Mouse (Mus musculus) brain, embryonic 14.5 days (tissue): Measurements from ENCODE around the gene Slc25a5. TPM values are rescaled to one million over a fixed set of nuclear protein-coding genes. Genes with fewer than 3 reads are reported as not detected.

Source experiments
- DNase-seq: peaks from one replicate; pipeline ENCODE4 v3.0.0-alpha.2; 2011; ENCODE audit warnings: low read depth
- CTCF ChIP-seq: fragments of 200-500 bp; IDR thresholded peaks from 2 replicates; pipeline ENCODE4 v1.5.1; 2012; ENCODE audit warnings: inconsistent platforms, mild to moderate bottlenecking, moderate library complexity, borderline replicate concordance; ENCODE audit not compliant: insufficient read depth, insufficient read length; ENCODE audit errors: extremely low read depth
- POLR2A ChIP-seq: fragments of 200-500 bp; IDR thresholded peaks from 2 replicates; pipeline ENCODE4 v1.6.1; 2012; ENCODE audit warnings: mild to moderate bottlenecking, inconsistent platforms, borderline replicate concordance; ENCODE audit not compliant: poor library complexity, insufficient read depth, insufficient read length, severe bottlenecking; ENCODE audit errors: extremely low read depth
- polyA plus RNA-seq: library from polyadenylated mRNA; depleted of rRNA; stranded (reverse); fragments of >200 nt; gene quantifications from 2 replicates; pipeline ENCODE4 v1.2.3, GENCODE M21; 2012; rRNA removed

Slc25a5 gene
- polyA plus RNA-seq, 1 experiment: 477 TPM

- no peak for TF ChIP-seq POLR2A
- TF ChIP-seq CTCF: no peak
- DNase-seq: no peak
These were observed 31.4 kb downstream of the Slc25a5 start for GRCm38 (mm10) chrX:36826873-36827272.

- peak; percentile 28; the same call in 1 of the 2 replicates for TF ChIP-seq CTCF
- no peak for TF ChIP-seq POLR2A
These were observed 34.8 kb downstream of the Slc25a5 start for GRCm38 (mm10) chrX:36830271-36830670.

GRCm38 (mm10) chrX:36831632-36832031 is 36.2 kb downstream of the Slc25a5 start:
- TF ChIP-seq POLR2A: no peak
- no peak for TF ChIP-seq CTCF
- DNase-seq: no peak

More at GRCm38 (mm10) chrX:36830271-36830670, 34.8 kb downstream of the Slc25a5 start:
- DNase-seq: peak; percentile 65

- TF ChIP-seq POLR2A: no peak
- peak; percentile 62; the same call in 1 of the 2 replicates for TF ChIP-seq CTCF
- DNase-seq: peak; percentile 85
These were observed 38.1 kb downstream of the Slc25a5 start for GRCm38 (mm10) chrX:36833397-36834084.

- no peak for DNase-seq
- TF ChIP-seq POLR2A (no peak), CTCF (no peak)
These were observed 41.7 kb downstream of the Slc25a5 start for GRCm38 (mm10) chrX:36837069-36837676.

- DNase-seq: no peak
These were observed 43.9 kb downstream of the Slc25a5 start for GRCm38 (mm10) chrX:36839391-36839790.

GRCm38 (mm10) chrX:36841698-36842097 is 46.2 kb downstream of the Slc25a5 start:
- TF ChIP-seq POLR2A (no peak), CTCF (no peak)
- no peak for DNase-seq

More at GRCm38 (mm10) chrX:36839391-36839790, 43.9 kb downstream of the Slc25a5 start:
- no peak for TF ChIP-seq POLR2A

GRCm38 (mm10) chrX:36843346-36843990 is 48.0 kb downstream of the Slc25a5 start:
- no peak for DNase-seq
- TF ChIP-seq CTCF (no peak), POLR2A (no peak)

- DNase-seq: no peak
- TF ChIP-seq CTCF: no peak
- TF ChIP-seq POLR2A: no peak
These were observed 51.7 kb downstream of the Slc25a5 start for GRCm38 (mm10) chrX:36847152-36847551.

Other genes with a start within 250 kb of the Slc25a5 start
- 335 and 340 TPM in 2 replicates for gene Pgrmc1, start 197.4 kb upstream of the Slc25a5 start, polyA plus RNA-seq
- 7.1 and 8.5 TPM in 2 replicates for gene Akap17b, start 150.3 kb upstream of the Slc25a5 start, polyA plus RNA-seq
- 0.66 and 0.89 TPM in 2 replicates for gene Slc25a43, start 52.0 kb upstream of the Slc25a5 start, polyA plus RNA-seq
- gene Ube2a, start 78.2 kb downstream of the Slc25a5 start, polyA plus RNA-seq: 41.7 and 43.8 TPM in 2 replicates
- gene C330007P06Rik, start 78.5 kb downstream of the Slc25a5 start, polyA plus RNA-seq: 11.5 and 14.7 TPM in 2 replicates
- 9.4 and 15.1 TPM in 2 replicates for gene Nkrf, start 107.2 kb downstream of the Slc25a5 start, polyA plus RNA-seq
- 54.2 and 61.6 TPM in 2 replicates for gene Sept6, start 196.1 kb downstream of the Slc25a5 start, polyA plus RNA-seq